Mouse (Mus musculus) liver, postnatal 0 days (tissue): ENCODE measurements around the gene Rps6kb1. TPM values are rescaled to one million over a fixed set of nuclear protein-coding genes. Genes with fewer than 3 reads are reported as not detected.
"Not testable (repeated sequence)": the region's sequence is repeated elsewhere in the genome, so short reads cannot be mapped to it uniquely, and the experiment has no call there.

Experiments used
- ATAC-seq: fragments of 200-750 bp; cut with Nextera tagmentation; 2 replicates; pipeline ENCODE4 v1.8.0; 2017; ENCODE audit warnings: mild to moderate bottlenecking, moderate library complexity
- DNase-seq: peaks from one replicate; pipeline ENCODE4 v3.0.0-alpha.2; 2016
- H3K27ac ChIP-seq: fragments of 300-500 bp; sonication (generic); 2 replicates; pipeline ENCODE4 v1.5.1; 2014; ENCODE audit warnings: antibody characterized with exemption, moderate library complexity, mild to moderate bottlenecking, low read depth
- H3K27me3 ChIP-seq: fragments of 300-500 bp; sonication (generic); 2 replicates; pipeline ENCODE4 v1.6.1; 2014; ENCODE audit warnings: low read length, control low read depth, mixed read lengths; ENCODE audit not compliant: insufficient read depth
- H3K36me3 ChIP-seq: fragments of 300-500 bp; sonication (generic); replicated peaks from 2 replicates; pipeline ENCODE4 v1.6.1; 2014; ENCODE audit warnings: mild to moderate bottlenecking, control low read depth, low read length, moderate library complexity, mixed read lengths; ENCODE audit not compliant: insufficient read depth
- H3K4me1 ChIP-seq: fragments of 300-500 bp; sonication (generic); 2 replicates; pipeline ENCODE4 v1.6.1; 2014; ENCODE audit warnings: antibody characterized with exemption, mild to moderate bottlenecking, control low read depth; ENCODE audit not compliant: insufficient read depth
- H3K4me2 ChIP-seq: fragments of 300-500 bp; sonication (generic); 2 replicates; pipeline ENCODE4 v1.6.1; 2014; ENCODE audit warnings: low read depth, mild to moderate bottlenecking, low read length, moderate library complexity, mixed read lengths
- H3K4me3 ChIP-seq: fragments of 300-500 bp; sonication (generic); 2 replicates; pipeline ENCODE4 v1.5.1; 2014; ENCODE audit warnings: low read depth, low read length
- H3K9ac ChIP-seq: fragments of 300-500 bp; sonication (generic); replicated peaks from 2 replicates; pipeline ENCODE4 v1.6.1; 2014; ENCODE audit warnings: mild to moderate bottlenecking, moderate library complexity
- H3K9me3 ChIP-seq: fragments of 300-500 bp; sonication (generic); 2 replicates; pipeline ENCODE4 v1.6.1; 2016; ENCODE audit warnings: mild to moderate bottlenecking, control low read depth, low read length, mixed read lengths
- CTCF ChIP-seq: sonication (generic); IDR thresholded peaks from 2 replicates; pipeline ENCODE4 v1.5.1; 2016; ENCODE audit warnings: antibody characterized with exemption, low read depth
- EP300 ChIP-seq: IDR thresholded peaks from 2 replicates; pipeline ENCODE4 v1.6.1; 2016; ENCODE audit warnings: antibody characterized with exemption, low read depth, mild to moderate bottlenecking
- WGBS: fragments of 180-500 bp; shearing (Covaris S2); extraction: QIAGEN DNeasy Blood & Tissue Kit; methylation state at CpG from one replicate; pipeline ENCODE4 v1.1.7; 2014; ENCODE audit not compliant: insufficient replicate concordance; 5-methylcytosine and 5-hydroxymethylcytosine counted together
- polyA plus RNA-seq: library from polyadenylated mRNA; unstranded; fragments of >200 nt; fragmentation: Nextera tagmentation; extraction: Ambion mirVana; gene quantifications from 2 replicates; pipeline ENCODE4 v1.2.1, GENCODE M21; 2015

Rps6kb1 gene
- polyA plus RNA-seq, 1 experiment from 2014 or later: 23.6 TPM

DNA sequence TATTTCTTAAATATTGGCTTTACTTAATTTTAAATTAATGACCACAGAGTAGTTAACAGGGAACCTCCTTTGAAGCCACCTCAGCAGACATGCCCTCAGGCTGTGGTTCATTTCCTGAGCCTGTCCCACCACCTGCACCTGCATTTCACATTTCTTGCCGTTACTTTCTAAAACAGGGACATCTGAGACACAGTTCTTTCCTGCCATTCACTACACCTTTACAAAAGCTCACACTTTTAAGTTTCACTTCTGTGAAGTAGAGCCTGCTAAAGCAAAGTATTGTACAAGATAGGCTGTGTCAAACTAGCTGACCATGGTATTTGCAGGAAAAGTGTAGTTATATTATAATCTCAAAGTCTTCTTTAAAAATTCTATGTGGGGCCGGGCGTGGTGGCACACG lies 5.8 kb downstream of the Rps6kb1 start:
- no peak overlapping the region for H3K4me2 ChIP-seq
- no peak overlapping the region for H3K9ac ChIP-seq
- H3K27me3 ChIP-seq: no peaks in the 10 kb centered on the region
- WGBS: 88% methylated on average over 4 of the region's 4 CpGs
- TF ChIP-seq CTCF (no peak), EP300 (no peak)
- no peaks in the 10 kb centered on the region for H3K9me3 ChIP-seq
- DNase-seq: no peak
- ATAC-seq: no peak
- no peak overlapping the region for H3K27ac ChIP-seq
- peaks cover 15% of the 10 kb centered on the region for H3K4me1 ChIP-seq
- H3K36me3 ChIP-seq: peaks cover 5% of the 10 kb centered on the region
- H3K4me3 ChIP-seq: no peak overlapping the region

DNA sequence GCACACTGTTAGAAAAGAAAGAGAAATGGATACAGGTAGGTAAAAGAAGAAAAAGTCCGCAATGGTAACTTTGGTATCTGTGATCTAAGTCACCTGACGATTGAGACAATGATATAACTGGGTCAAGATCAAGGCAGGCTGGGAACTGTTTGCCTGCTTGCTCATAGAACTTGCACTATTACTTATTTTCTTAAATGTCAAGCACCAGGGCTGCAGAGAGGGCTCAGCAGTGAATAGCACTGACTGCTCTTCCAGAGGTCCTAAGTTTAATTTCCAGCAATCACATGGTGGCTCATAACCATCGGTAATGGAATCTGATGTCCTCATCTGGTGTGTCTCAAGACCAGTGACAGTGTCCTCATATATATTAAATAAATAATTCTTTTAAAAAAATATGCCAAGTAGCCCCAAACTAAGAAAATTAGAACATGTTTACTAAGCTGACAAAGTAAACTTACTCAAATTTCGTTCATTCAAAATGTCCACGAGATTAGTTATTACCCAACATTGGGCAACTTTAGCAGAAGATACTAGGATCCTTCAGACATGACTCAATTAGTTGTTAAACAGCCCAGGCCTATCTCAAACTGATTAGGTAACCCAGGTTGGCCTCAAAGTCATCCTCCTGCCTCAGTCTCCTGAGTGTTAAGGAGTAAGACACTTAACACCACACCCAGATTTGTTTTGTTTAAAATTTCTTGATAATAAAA lies 10.2 kb downstream of the Rps6kb1 start:
- no peak overlapping the region for H3K9ac ChIP-seq
- no peak overlapping the region for H3K4me2 ChIP-seq
- DNase-seq (no peak), ATAC-seq (no peak)
- H3K36me3 ChIP-seq: peaks cover 22% of the 10 kb centered on the region
- WGBS: 75% methylated on average over 5 of the region's 5 CpGs
- no peak overlapping the region for H3K27ac ChIP-seq
- H3K4me1 ChIP-seq: no peaks in the 10 kb centered on the region; the same call in 1 of the 2 replicates
- no peak for TF ChIP-seq CTCF
- TF ChIP-seq EP300: no peak
- H3K9me3 ChIP-seq: no peaks in the 10 kb centered on the region
- H3K4me3 ChIP-seq: no peak overlapping the region
- no peaks in the 10 kb centered on the region for H3K27me3 ChIP-seq

DNA sequence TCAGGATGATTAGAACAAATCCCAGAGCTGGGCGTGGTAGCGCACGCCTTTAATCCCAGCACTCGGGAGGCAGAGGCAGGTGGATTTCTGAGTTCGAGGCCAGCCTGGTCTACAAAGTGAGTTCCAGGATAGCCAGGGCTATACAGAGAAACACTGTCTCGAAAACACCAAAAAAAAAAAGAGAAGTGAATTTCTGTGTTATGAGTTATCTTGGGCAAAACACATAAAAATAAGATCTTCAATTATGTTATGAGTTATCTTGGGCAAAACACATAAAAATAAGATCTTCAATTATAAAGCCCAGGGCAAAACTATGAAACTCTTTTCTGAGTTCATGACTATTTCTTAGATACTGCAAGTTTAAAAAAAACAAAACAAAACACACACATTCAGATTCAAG lies 11.3 kb downstream of the Rps6kb1 start:
- not testable (repeated sequence) for H3K4me1 ChIP-seq, H3K9ac ChIP-seq, H3K4me3 ChIP-seq, H3K27me3 ChIP-seq, DNase-seq, H3K9me3 ChIP-seq, H3K4me2 ChIP-seq, H3K27ac ChIP-seq, ATAC-seq
- H3K36me3 ChIP-seq: peaks cover 28% of the 10 kb centered on the region
- 81% methylated on average over 6 of the region's 6 CpGs for WGBS

DNA sequence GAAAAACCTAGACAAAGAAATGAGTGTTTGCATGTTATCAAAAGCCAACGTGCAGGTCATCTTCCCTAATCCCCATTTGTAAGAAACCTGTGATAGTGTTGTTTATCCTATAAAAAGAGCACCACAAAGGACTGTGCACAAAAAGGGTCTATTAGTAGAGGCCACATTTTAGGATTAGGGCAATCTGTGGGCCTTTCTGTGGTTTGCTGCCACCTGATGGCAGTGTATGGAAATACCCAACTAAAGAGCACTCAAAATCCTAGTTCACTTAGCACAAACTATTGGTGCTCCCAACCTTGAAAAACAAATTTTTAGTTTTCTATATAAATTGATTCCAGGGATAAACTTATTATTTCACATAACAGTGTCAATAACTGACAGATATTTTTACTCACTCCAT lies 11.8 kb downstream of the Rps6kb1 start:
- Histone ChIP-seq H3K36me3 (peaks cover 30% of the 10 kb centered on the region), H3K4me3 (no peak overlapping the region), H3K4me2 (no peak overlapping the region), H3K27ac (no peak overlapping the region), H3K4me1 (no peaks in the 10 kb centered on the region; the same call in 1 of the 2 replicates), H3K27me3 (no peaks in the 10 kb centered on the region), H3K9me3 (no peaks in the 10 kb centered on the region), H3K9ac (no peak overlapping the region)
- ATAC-seq (no peak), DNase-seq (peak; percentile 23)
- 70% methylated on average over 1 of the region's 1 CpGs for WGBS
- TF ChIP-seq EP300 (no peak), CTCF (peak; percentile 73)

DNA sequence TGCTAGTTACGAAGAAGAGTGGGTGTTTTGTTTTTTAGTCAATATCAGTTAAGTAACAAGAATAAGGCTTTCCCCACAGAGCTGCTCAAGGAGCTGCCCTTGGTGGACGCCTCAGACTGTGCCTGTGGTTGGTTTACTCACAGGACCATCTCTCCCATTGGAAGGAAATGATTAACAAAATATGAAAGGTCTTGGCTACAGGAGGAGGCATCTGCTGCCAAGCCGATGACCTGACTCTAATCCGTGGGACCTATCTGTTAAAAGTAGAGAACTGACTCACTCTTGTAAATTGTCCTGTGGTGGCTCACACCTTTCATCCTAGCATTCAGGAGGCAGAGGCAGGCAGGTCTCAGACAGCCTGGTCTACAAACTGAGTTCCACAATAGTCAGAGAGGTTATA lies 17.1 kb downstream of the Rps6kb1 start:
- Histone ChIP-seq H3K9me3 (no peaks in the 10 kb centered on the region), H3K27ac (no peak overlapping the region), H3K4me1 (no peaks in the 10 kb centered on the region), H3K27me3 (no peaks in the 10 kb centered on the region), H3K9ac (no peak overlapping the region), H3K36me3 (peaks cover 52% of the 10 kb centered on the region), H3K4me3 (no peak overlapping the region), H3K4me2 (no peak overlapping the region)
- no peak for TF ChIP-seq EP300
- no peak for TF ChIP-seq CTCF
- DNase-seq (no peak), ATAC-seq (no peak)
- 87% methylated on average over 4 of the region's 4 CpGs for whole genome bisulfite sequencing

DNA sequence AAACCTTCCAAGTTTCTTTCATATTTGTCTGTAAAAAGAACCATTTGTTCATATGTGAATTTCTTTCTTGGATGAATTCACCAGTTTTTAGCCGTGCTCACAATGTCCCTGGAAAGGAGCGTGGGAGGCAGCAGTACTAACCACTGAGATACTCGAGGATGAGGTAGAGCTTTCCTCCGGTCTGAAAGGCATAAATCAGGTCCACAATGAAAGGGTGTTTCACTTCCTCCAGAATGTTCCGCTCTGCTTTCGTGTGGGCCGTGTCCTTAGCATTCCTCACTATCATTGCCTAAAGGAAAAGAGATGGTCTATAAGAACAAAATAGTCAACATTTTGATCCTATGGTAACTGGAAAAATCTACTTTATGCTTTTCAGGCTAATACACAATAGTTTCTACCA lies 24.9 kb downstream of the Rps6kb1 start:
- no peaks in the 10 kb centered on the region for H3K9me3 ChIP-seq
- DNase-seq (no peak), ATAC-seq (no peak)
- no peaks in the 10 kb centered on the region for H3K4me1 ChIP-seq
- TF ChIP-seq CTCF: no peak
- TF ChIP-seq EP300: no peak
- peaks cover 58% of the 10 kb centered on the region for H3K36me3 ChIP-seq
- no peaks in the 10 kb centered on the region for H3K27me3 ChIP-seq
- H3K4me2 ChIP-seq: no peak overlapping the region
- H3K4me3 ChIP-seq: no peak overlapping the region
- 87% methylated on average over 7 of the region's 7 CpGs for WGBS
- no peak overlapping the region for H3K27ac ChIP-seq
- H3K9ac ChIP-seq: no peak overlapping the region
